Mouse (Mus musculus) E14TG2a.4 (cell line): ENCODE data around the gene Trp53.

ENCODE experiments used
- CTCF ChIP-seq: conservative IDR thresholded peaks from 2 replicates; pipeline ENCODE4 v1.5.1; 2014; ENCODE audit warnings: low read length
- NANOG ChIP-seq: IDR thresholded peaks from 2 replicates; pipeline ENCODE4 v1.6.1; 2014; ENCODE audit warnings: borderline replicate concordance, low read length, mixed read lengths
- POU5F1 ChIP-seq: IDR thresholded peaks from 2 replicates; pipeline ENCODE4 v1.6.1; 2014; ENCODE audit warnings: low read length, borderline replicate concordance

GRCm38 (mm10) chr11:69532480-69533150 is 47.5 kb upstream of the Trp53 start:
- TF ChIP-seq CTCF (no peak), NANOG (no peak), POU5F1 (no peak)
